Mouse (Mus musculus): ENCODE measurements around the gene Tmem132c.
"Not testable (repeated sequence)": the region's sequence is repeated elsewhere in the genome, so short reads cannot be mapped to it uniquely, and the experiment has no call there.

Gene Tmem132c

GRCm38 (mm10) chr5:127341158-127341557 lies 99.5 kb downstream of the Tmem132c start:
- DNase-seq (ENCODE audit: low spot score in 2 of 2): no peak

GRCm38 (mm10) chr5:127344721-127345120 lies 103.1 kb downstream of the Tmem132c start:
- DNase-seq (ENCODE audit: low spot score in 2 of 2): no peak

DNA sequence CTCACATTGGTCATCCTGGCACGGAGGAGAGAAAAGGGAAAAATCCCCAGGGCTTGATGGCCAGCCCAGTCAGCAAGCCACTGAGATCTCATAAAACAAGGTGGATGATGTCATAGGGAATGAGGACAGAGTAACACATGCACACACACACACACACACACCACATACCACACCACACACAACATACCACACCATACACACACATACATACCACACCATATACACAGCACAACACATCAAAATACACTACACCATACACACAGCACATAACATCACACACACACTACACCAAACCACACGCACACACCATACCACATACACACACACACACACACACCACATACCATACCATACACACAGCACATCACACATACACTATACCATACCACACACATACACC lies 104.8 kb downstream of the Tmem132c start:
- DNase-seq (ENCODE audit: low spot score in 2 of 2): no peak

DNA sequence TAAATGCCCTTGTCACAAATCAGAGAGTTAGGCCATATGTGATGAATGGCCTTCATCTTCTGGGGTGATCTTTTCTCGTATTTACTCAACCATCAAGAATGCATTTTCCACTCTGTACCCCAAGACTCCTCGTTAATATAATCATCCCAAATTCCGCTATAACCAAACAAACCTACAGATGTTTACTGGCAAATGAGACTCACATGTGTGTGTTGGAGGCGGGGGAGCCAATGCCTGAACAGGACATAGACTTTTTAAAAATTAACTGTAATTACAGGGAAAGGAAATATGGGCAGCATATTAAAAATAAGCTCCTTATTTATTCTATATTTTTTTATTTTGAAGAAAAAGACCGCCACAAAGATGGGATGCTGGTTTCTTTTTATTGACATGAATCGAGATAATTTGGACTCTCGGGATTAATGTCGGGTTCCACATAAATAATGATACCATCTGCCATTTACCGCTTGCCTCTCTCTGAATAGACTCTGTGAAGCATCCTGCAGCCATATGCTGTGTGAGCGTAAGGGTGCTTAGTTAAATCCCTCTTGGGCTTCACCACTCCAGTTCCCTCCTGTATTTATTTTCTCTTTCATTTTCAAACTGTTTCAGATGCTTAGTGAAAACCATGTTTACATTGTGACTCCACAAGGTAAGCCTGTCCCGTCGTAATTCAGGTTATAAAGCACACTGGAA lies 105.6 kb downstream of the Tmem132c start:
- DNase-seq (ENCODE audit: low spot score in 2 of 2): no peak

DNA sequence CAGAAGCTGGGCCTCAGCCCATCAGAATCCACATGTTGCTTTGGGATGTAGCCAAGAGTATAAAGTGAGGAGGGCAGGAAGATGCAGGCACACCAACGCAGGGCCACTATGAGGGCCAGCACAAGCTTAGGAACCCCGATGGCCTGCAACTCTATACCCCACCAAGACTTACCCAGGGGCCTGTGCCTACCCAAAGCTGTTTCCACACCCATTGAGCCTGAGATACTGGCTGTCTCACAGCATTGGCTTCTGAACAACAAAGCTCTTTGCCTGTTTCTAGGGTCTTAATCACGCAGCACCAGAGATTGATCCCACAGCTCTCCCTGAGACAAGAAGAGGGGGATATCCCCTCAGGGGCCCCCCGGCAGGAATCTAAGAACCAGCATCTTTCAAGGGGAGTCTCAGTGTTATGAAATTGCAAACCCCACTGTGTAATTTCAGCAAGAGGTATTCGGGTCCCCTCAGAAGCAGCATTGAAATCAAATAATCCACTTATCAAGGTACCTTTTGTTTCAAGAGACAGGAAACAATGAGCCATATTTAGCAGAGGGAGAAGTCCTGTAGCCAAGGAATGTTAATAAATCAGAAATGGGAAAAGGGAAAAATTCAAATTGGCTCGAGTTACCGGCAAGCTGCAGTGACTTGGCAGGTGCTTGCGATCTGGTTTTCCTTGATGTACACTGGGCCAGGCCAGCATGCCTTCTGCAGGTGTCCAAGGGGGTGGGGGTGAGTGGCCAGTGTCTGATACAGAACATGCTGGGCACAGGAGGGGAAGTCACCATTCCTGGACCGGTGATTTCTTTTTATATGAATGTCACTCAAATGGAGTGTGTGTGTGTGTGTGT lies 107.8 kb downstream of the Tmem132c start:
- DNase-seq (ENCODE audit: low spot score in 2 of 2): no peak

GRCm38 (mm10) chr5:127353002-127353401 lies 111.4 kb downstream of the Tmem132c start:
- DNase-seq (ENCODE audit: low spot score in 2 of 2): no peak

- no peak for DNase-seq (ENCODE audit: low spot score in 2 of 2)
Observed at GRCm38 (mm10) chr5:127355836-127356235, 114.2 kb downstream of the Tmem132c start.

DNA sequence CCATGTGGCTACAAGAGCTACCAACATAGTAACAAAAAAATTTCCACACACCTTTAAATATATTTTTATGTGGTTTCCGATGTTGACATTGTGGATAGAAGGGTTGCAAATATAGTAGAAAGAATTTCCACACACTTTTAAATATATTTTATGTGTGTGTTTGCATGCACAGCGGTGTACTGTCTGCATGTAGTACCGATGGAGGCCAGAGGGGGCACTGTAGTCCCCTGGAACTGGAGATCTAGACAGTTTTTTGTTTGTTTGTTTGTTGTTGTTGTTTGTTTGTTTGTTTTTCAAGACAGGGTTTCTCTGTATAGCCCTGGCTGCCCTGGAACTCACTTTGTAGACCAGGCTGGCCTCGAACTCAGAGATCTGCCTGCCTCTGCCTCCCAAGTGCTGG lies 116.3 kb downstream of the Tmem132c start:
- DNase-seq (ENCODE audit: low spot score in 2 of 2): not testable (repeated sequence)

DNA sequence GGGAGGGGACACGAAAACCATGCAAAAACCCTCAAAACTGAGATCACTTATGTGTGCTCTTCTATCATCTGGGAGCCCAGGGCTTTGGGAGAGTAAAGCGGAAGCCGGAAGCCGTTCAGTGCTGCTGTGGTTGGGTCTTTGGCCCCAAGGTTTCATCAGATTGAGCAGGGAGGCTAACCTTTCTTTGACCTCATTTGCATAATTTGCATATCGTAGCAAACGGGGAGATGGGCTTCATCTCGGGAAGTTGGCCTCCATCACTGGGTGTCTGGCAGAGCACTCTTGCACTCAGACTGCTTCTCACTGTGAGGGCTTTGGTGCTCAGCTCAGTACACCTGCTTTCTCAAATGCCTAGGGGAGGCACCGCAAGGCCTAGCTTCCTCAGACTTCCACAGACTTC lies 119.5 kb downstream of the Tmem132c start:
- no peak for DNase-seq (ENCODE audit: low spot score in 2 of 2)

DNA sequence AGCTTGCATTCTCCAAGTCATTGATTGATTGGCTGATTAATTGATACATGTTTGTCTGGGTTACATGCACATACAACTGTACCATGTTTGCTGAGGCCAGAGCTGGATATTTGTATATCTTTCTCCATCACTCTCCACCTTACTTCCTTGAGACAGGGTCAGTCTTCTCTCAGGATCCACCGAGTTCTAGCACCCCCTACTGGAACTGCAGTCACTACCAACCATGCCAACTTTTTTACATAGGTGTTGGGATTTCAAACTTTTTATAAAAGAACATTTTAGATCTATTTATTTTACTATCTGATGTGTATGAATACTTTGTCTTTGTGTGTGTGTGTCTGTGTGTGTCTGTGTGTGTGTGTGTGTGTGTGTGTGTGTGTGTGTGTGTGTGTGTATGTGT lies 123.5 kb downstream of the Tmem132c start:
- DNase-seq (ENCODE audit: low spot score in 2 of 2): no peak

DNA sequence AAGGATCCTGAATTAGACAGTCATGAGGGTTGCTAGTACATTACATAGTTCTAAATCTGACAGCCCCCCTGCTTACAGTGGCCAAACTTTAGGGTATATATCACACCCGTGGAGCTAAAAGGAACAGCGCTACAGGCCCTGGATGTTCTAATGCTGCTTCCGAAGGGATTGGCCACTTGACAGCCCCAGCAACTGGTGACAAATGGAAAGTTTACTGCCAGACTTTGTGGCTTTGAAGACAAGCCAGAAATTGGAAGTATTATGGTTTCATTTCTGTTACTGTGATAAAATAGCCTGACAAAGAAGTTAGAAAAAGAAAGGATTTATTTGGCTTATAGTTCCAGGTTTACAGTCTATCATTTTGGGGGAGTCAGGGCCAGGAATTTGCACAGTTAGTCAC lies 126.6 kb downstream of the Tmem132c start:
- DNase-seq (ENCODE audit: low spot score in 2 of 2): no peak

DNA sequence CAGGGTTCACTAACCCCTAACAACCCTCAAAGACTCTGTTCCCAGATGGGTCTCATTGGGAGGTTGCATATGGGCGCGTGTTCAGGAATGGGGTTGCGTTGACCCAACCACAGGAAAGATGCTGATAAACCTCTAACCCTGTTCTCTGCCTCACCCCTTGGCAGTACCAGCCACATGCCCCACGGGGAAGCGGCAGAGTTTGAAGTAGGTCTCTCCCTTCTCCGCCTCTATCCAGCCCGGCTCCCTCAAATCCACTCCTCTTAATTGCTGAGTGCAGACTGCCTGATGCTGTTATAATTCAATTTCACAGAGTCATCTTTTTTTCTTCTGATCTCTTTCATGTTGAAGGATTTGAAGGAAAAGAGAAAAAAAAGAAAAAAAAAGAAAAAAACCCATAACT lies 128.2 kb downstream of the Tmem132c start:
- no peak for DNase-seq (ENCODE audit: low spot score in 2 of 2)

DNA sequence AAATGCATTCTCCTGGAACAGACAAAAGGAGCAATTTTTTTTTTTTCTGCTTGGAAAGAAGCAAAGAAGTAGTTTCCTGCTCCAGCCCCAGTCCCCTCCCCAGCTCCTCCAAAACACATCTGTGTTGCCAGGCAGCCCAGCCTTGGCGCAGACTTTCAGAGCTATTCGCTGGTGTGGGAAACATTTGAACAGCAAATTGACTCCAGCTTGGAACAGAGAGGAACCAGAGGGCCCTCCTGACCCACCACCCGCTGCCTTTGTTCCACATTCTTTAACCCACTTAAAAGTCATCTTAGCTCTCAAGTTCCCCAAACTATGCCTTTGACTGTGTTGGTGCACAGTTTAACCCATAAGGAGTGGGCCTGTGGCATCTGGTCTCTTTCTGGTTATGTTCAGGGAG lies 128.9 kb downstream of the Tmem132c start:
- no peak for DNase-seq (ENCODE audit: low spot score in 2 of 2)

GRCm38 (mm10) chr5:127374251-127374650 lies 132.6 kb downstream of the Tmem132c start:
- peak in 1 of 2 experiments; percentile 6 for DNase-seq (ENCODE audit: low spot score in 2 of 2)

GRCm38 (mm10) chr5:127375654-127376053 lies 134.0 kb downstream of the Tmem132c start:
- no peak for DNase-seq (ENCODE audit: low spot score in 2 of 2)

- DNase-seq (ENCODE audit: low spot score in 2 of 2): no peak
Observed at GRCm38 (mm10) chr5:127378521-127378920, 136.9 kb downstream of the Tmem132c start.

DNA sequence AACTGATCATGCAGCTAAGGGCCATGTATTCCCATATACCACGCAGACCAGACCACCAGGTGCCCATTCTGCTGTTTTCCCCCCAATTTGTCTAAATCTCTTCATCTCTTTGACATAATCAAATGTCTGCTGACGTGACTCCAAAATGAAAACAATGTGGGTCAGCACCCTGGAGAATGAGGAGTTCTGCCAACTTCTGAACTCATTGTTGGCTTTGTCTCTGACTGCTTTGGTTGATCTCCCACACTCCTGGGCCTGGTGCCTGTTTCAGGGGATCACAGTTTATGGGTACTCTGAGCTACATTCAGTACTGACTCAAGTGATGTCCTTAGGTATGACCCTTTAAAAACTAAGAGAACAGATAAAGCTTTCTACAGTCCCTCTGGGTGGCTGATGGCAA lies 137.7 kb downstream of the Tmem132c start:
- DNase-seq (ENCODE audit: low spot score in 2 of 2): no peak

DNA sequence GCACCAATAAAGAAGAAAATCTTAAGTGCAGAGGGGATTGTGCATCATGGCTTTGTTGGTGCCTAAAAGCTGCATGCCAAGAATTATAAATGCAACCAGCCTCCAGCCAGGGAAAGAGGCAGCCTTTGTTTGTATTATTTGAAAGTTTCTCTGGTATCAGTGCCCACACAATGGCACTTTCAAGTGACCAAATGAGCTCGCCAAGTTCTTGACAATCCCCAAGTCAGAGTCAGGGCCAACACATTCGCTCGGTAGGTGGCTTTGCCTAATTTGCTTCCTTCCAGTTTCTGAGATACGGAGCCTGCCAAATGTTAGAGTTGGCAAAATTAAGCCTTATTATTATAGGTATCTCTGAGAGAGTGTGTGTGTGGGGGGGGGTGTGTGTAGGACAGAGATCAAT lies 139.6 kb downstream of the Tmem132c start:
- DNase-seq (ENCODE audit: low spot score in 2 of 2): no peak

DNA sequence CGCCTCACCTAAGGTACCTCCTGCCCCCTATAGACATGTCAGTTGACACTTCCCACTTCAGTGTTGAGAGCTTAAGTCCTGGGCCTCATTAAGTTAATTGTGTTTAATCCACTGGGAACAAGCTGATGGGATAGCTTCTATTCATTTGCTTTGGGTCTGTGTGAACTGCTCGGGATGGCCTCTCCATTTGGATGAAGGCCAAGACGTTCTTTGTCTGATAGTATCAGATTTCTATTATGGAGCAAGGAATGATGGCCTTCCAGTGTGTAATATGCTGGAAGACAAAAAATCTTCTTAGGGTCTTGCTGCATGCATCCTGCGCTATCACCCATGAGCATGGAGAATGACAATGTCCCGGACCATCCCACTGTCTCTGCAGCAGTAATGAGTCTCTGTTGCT lies 141.0 kb downstream of the Tmem132c start:
- no peak for DNase-seq (ENCODE audit: low spot score in 2 of 2)

DNA sequence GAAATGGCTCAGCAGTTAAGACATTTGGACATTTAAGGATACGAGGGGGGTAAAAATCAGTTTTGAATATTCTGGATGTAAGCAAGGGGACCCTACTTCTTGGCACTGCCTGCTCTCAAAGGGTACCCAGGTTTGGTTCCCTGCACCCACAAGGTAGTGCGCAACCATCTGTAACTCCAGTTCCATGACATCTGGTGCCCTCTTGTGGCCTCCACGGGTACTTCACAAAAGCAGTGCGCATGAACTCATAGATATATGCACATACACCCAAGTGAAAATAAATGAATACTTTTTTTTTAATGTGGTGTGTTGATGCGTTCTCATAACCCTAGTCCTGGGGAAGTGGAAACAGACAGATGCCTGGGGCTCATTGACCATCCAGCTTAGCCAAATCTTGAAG lies 149.6 kb downstream of the Tmem132c start:
- DNase-seq (ENCODE audit: low spot score in 2 of 2): no peak

DNA sequence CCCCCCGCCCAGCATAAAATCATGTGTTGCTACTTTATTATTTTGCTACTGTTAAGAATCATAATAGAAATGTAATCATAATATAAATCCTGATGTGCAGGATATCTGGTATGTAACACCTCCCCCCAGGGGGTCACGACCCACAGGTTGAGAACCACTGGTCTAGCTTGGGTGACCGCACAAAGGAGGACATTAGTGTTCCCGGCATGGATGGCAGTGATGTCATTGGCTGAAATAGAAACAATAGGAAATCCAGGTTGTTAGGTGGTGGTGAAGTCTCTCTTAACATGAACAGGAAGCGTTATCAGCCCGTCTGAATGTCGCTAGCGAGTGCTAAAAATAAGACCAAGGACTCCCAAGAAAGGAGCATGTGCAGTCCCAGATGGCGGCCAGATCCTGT lies 155.3 kb downstream of the Tmem132c start:
- DNase-seq (ENCODE audit: low spot score in 2 of 2): no peak

DNA sequence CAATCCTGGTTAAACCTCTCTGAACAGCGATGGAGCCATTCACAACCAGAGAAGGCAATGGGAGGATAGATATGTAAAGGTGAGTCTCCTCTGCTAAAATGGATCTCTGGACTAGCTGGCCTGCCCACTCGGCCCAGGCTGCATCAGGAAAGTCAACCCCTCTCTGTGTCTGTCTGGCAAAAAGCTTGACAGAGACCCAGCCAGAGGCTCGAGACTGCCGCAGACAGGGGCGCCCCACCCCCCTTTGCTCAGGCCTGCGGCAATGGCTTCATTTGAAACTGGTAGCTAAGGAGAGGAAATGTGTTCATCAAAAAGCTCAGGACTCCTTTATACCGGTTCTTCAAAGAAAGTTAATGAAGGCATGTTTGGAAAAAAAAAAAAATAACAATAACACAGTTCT lies 156.4 kb downstream of the Tmem132c start:
- DNase-seq (ENCODE audit: low spot score in 2 of 2): no peak

DNA sequence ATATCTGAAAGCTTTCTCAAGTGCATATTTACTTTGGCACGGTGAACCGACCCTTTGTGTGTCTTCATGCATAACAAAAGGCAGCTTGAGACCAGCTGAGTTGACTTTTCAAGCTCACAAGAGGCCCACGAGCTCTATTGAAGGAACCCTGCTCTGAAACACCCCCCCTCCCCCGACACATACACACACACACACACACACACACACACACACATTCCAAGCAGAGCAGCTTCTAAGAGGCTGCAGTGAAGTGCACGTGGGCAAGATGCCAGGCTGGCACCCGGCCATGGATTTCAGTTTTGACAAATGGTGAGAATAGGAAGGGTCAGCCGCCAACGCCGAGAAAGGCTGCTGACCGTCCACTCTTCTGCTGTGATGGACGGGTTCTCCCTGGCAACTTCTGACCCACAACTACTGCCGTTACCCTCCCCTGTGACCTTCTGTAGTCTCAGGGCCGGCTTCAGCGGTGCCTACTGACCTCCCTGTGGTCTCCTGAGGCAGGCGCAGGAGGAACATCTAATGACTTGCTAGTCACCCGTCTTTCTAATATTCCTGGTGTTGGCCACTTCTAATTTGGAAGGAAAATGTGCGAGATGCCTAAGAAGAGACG lies 163.9 kb downstream of the Tmem132c start:
- DNase-seq (ENCODE audit: low spot score in 2 of 2): no peak

All from urinary bladder, adult 18-20 months (tissue).